Mouse (Mus musculus) cerebellum, postnatal 14 days (tissue): ENCODE results near the gene Dgka.

Experiments
- DNase-seq, 2 experiments: peaks; one replicate each; pipeline ENCODE4 v3.0.0; 2021; ENCODE audit warnings: mixed read lengths in 2 of 2

Dgka gene

GRCm38 (mm10) chr10:128744680-128745601, at the start of gene Dgka:
TSS of gene Dgka (minus strand) at chr10:128744855.
- peak; percentile 18 to 24 for DNase-seq

DNA sequence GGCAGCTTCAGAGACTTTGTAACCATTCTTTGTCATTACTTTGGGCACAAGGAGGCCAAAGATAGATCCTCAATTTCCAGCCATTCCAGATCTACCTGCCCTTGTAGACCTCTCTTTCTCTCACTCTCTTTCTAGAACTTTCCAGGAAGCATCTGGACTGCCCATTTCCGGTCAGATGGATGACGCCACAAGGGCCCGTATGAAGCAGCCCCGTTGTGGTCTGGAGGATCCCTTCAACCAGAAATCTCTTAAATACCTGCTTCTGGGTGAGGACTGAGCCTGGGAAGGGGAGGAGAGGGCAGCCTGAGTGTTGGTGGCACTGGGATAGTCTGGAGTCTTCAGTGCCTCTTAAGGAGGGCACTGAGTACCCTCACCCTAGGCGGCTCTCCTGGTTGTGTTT, 49.7 kb upstream of the Dgka start:
- DNase-seq, result no peak

DNA sequence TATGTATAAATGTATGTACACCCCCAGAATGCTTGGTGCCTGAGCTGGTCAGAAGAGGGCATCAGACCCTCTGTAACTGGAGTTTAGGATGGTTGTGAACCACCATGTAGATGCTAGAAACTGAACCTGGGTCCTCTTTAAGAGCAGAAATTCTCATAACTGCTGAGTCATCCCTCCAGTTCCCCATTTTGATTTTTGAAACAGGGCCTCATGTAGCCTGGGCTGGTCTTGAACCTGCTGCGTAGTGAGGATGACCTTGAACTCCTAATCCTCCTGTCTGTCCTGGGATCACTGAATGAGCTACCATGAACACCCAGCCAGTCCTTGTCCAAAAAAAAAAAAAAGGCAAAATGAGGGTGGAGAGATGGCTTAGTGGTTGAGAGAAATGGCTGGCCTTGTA, 48.6 kb upstream of the Dgka start:
- no peak for DNase-seq

DNA sequence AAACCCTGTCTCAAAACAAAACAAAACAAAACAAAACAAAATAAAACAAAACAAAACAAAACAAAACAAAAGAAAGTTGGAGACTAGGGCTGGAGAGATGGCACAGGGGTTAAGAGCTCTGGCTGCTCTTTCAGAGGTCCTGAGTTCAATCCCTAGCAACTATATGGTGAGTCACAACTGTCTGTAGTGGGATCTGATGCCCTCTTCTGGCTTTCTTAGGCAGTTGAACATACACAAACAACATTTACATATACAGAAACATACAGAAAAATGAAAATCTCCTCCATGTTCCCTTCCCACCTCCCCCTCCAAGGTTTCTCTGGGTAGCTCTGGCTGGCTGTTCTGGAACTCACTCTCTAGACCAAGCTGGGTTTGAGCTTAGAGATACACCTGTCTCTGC, 47.4 kb upstream of the Dgka start:
- DNase-seq, result no peak

GRCm38 (mm10) chr10:128790398-128791124, 45.9 kb upstream of the Dgka start, which contains the start of gene Mmp19:
TSS of gene Mmp19 (plus strand) at chr10:128790910.
- no peak for DNase-seq

DNA sequence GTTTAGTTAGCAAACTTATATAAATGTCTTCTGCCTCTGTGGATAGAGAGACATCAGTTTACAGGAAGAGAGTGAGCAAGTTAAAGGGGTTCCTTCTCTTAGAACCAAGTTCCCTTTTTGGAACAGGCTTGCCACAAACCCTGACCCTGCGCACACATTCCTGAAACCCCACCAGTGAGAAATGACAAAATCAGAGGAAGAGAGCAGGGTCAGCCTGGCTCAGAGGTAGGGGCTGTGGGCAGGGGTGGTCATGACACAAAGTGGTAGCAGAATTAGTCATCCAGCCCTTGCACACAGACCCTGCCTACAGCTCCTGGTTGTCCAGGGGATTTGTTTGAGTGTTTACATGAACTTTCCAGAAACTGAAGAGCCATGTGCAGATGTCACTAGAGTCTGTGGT, 35.5 kb upstream of the Dgka start:
- no peak for DNase-seq

DNA sequence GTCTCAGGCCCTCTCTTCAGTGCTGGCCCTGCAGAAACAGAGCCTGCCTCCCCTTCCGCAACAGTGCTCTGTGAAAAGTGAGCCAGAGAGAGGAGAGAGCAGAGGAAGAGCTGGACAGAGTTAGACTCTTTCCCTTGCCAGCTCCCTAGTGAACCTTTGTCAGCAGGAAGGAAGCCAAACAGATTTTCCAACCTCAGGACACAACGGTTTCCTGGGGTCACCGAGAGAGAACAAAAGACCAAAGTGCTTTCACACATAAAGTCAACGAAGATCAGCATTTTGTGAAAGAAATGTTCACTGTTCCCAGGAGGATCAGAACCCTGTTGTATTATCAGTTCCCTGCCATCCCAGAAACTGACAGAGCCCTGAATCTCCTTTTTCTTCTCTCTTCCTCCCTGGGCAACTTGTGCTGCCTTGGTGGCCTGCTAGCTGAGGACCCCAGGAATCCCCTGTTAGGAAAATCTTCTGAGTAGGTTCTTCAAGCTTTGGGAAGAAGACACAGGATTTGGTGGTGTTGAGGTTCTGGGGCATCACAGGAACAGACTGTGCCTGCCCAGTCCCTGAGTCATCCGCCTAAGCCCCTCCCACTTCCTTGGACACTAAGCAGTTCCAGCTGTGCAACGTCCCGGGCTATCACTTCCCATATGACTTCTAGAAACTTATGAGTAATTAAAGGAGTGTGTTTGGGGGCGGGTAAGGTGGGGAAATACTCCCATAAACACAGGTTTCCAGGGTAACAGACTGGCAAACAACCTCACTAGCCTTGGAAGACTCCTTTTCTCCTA, 34.5 kb upstream of the Dgka start:
- no peak for DNase-seq

- no peak for DNase-seq
These were observed 33.8 kb upstream of the Dgka start for GRCm38 (mm10) chr10:128778441-128778840.

GRCm38 (mm10) chr10:128773685-128774084, 29.0 kb upstream of the Dgka start:
- DNase-seq, result no peak

DNA sequence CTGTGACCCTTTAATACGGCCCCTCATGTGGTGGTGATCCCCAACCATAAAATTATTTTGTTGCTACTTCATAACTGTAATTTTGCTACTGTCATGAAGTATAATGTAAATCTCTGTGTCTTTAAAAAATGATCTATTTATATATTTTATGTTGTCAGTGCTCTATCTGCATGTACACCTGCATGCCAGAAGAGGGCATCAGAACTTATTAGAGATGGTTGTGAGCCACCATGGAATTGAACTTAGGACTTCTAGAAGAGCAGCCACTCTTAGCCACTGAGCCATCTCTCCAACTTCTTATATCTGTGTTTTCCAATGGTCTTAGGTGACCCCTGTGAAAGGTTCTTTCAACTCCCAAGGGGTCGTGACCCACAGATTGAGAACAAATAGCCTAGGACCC, 28.2 kb upstream of the Dgka start:
- DNase-seq, result no peak

GRCm38 (mm10) chr10:128748252-128748864, 3.7 kb upstream of the Dgka start:
- DNase-seq, result peak; percentile 86 to 88

- peak in 1 of 2 experiments; percentile 66 for DNase-seq
These were observed 3.1 kb upstream of the Dgka start, which contains the start of gene Pym1 for GRCm38 (mm10) chr10:128747646-128748251. TSS of gene Pym1 (plus strand) at chr10:128747889.

DNA sequence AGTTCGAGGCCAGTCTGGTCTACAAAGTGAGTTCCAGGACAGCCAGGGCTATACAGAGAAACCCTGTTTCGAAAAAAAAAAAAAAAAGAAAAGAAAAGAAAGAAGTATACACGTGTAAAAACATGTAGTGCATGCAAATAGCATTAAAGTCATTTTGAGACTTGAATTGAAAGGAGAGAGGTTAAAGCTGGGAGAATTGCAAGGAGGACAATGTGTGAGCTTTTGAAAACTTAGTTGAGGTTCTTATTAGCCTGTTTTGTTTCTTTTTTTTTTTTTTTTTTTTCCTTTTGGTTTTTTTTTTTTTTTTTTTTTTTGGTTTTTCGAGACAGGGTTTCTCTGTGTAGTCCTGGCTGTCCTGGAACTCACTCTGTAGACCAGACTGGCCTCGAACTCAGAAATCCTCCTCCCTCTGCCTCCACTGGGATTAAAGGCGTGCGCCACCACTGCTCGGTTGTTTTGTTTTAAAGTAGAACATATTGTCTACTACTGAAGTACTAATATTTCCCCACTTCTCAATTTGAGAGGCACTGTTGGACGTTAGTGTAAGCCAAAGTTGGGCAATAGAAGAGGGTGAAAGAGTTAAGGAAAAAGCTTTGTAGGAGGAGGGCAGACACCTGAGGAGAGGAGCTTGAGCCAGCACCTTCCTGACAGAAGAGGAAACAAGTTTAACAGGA, 2.5 kb upstream of the Dgka start:
- no peak for DNase-seq

- no peak for DNase-seq
These were observed 1.4 kb upstream of the Dgka start for GRCm38 (mm10) chr10:128745946-128746613.

DNA sequence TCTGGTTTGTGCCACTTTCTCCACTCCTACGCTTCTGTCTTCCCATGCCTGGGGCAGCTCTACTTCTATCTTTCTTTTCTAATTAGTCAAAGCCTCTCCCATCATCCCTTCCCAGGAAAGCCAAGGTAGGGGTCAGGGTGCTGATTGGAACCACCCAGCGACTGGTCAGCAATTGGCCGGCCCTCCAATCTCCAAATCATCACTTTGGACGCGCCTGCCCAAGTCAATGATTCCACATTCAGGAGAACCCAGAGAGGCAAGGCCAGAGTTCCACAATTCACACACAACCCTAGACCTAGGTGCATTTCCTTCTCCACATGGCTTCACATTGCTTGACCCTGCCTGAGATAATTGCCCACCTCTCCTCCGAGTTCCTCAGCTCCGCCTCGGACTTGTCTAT, 444 bp downstream of the Dgka start:
- DNase-seq, result no peak

DNA sequence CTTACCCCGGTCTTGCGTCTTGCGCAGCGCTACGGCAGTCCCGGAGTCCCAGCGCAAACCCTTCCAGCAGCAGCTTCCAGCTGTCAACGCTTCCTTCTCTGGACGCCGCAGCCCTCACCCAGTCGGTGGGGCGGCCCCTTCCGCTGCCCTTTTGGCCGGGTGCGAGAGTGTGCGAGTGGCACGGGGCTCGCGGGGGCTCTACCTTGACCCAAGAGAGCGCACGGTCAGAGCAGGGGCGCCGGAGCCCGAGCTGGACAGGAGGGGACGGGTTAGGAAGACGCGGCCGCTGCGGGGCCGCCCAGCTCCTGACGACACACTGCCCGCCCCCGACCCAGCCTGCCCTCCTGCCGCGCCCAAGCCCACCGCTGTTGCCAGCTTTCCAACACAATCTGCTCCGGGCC, 864 bp downstream of the Dgka start:
- DNase-seq, result peak; percentile 74 to 80

DNA sequence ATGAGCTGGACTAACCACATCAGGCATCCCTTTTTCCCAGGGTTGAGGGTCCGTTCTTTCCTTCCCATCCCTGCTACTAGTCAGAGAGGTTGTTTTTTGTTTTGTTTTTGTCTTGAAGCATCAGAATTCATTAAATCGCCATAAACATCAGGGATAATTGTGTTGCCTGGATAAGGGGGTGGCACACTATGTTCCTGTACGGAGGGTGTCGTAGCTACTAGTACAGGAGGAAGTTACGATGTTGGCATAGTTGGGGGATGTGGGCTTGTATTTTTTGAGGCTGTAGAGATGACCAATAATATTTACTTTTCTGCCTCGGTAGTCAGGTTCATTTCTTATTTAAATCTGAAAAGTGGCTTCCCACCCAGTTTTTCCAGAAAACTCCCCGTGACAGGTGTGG, 1.4 kb downstream of the Dgka start:
- DNase-seq, result peak in 1 of 2 experiments; percentile 13

GRCm38 (mm10) chr10:128742616-128743015, 2.0 kb downstream of the Dgka start:
- no peak for DNase-seq

GRCm38 (mm10) chr10:128740296-128740695, 4.4 kb downstream of the Dgka start:
- DNase-seq, result no peak

DNA sequence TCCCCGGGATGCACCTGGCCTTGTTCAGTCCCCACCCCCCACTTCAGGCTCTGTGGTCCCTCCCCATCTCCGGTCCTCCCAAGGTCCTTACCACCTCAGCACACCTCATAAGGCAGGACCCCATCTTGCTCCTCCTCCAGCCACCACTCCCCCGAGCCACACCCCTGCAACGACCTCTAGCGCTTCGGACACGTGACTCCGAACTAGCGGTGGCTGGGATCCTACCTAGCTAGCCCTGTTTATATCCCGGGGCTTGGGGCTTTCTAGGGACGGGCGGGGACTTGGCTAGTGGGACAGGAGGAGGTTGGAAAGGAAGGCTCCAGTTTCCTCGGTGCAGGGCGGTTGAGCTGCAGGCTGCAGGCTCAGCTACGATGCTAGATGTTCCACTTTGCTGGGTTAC, 7.2 kb downstream of the Dgka start:
- no peak for DNase-seq

DNA sequence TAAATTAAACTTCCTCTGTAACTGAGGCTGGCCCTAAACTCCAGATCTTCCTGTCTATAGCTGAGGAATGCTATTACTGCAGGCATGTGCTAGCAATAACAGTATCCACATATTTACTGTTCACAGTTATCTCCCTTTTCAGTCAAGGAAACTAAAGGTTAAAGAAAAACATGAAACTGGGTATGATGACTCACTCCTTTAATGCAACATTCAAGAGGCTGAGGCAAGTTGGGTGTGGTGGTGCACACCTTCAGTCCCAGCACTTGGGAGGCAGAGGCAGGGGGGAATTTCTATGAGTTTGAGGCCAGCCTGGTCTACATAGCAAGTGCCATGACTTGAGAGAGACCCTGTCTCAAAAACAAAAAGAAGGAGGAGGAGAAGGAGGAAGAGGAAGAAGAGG, 12.7 kb downstream of the Dgka start:
- no peak for DNase-seq
